Mouse (Mus musculus) heart, embryonic 14.5 days (tissue): ENCODE data around the gene Xab2. TPM values are rescaled to one million over a fixed set of nuclear protein-coding genes. Genes with fewer than 3 reads are reported as not detected.

ENCODE experiments used
- polyA plus RNA-seq: library from polyadenylated mRNA; unstranded; fragments of >200 nt; fragmentation: Nextera tagmentation; extraction: Ambion mirVana; gene quantifications from 2 replicates; pipeline ENCODE4 v1.2.1, GENCODE M21; 2014

Xab2 gene
- polyA plus RNA-seq, 1 experiment from 2014 or later, result 30.9 TPM

Other genes starting within 250 kb of the Xab2 start
- gene Arhgef18, start 228.3 kb downstream of the Xab2 start, polyA plus RNA-seq, result 4.6 and 6.0 TPM in 2 replicates
- 5.0 and 5.4 TPM in 2 replicates for gene Pex11g, start 153.6 kb downstream of the Xab2 start, polyA plus RNA-seq
- not detected in 2 replicates for gene Tex45, start 150.5 kb downstream of the Xab2 start, polyA plus RNA-seq
- 11.5 and 17.4 TPM in 2 replicates for gene Zfp358, start 128.2 kb downstream of the Xab2 start, polyA plus RNA-seq
- gene Mcoln1, start 120.9 kb downstream of the Xab2 start, polyA plus RNA-seq, result 36.0 and 38.0 TPM in 2 replicates
- 11.1 and 15.8 TPM in 2 replicates for gene Pnpla6, start 105.9 kb downstream of the Xab2 start, polyA plus RNA-seq
- gene C330021F23Rik, start 53.3 kb downstream of the Xab2 start, polyA plus RNA-seq, result 5.1 and 8.5 TPM in 2 replicates
- gene Camsap3, start 34.0 kb downstream of the Xab2 start, polyA plus RNA-seq, result 1.6 and 2.9 TPM in 2 replicates
- 113 and 114 TPM in 2 replicates for gene Pet100, start 232 bp upstream of the Xab2 start, polyA plus RNA-seq
- gene Pcp2, start 4.2 kb upstream of the Xab2 start, polyA plus RNA-seq, result not detected in 2 replicates
- 39.0 and 40.2 TPM in 2 replicates for gene Stxbp2, start 9.6 kb upstream of the Xab2 start, polyA plus RNA-seq
- gene Retn, start 34.5 kb upstream of the Xab2 start, polyA plus RNA-seq, result not detected in 2 replicates
- gene Mcemp1, start 44.4 kb upstream of the Xab2 start, polyA plus RNA-seq, result 0.18 and 0.22 TPM in 2 replicates
- gene Fcor, start 51.0 kb upstream of the Xab2 start, polyA plus RNA-seq, result 8.1 and 10.0 TPM in 2 replicates
- gene Trappc5, start 55.0 kb upstream of the Xab2 start, polyA plus RNA-seq, result 27.6 and 28.4 TPM in 2 replicates
- not detected in 2 replicates for gene Fcer2a, start 72.9 kb upstream of the Xab2 start, polyA plus RNA-seq
- gene Clec4g, start 99.3 kb upstream of the Xab2 start, polyA plus RNA-seq, result 4.3 and 6.0 TPM in 2 replicates
- gene Cd209a, start 127.7 kb upstream of the Xab2 start, polyA plus RNA-seq, result not detected in 2 replicates
- gene Cd209e, start 233.0 kb upstream of the Xab2 start, polyA plus RNA-seq, result not detected in 2 replicates